Mouse (Mus musculus): Measurements from ENCODE around the gene Ucp3.

- no peak for TF ChIP-seq POLR2A (IDR thresholded peaks at IDR 0.05; ENCODE audit: borderline replicate concordance, low read depth, low read length)
- no peak for TF ChIP-seq CTCF (IDR thresholded peaks at IDR 0.05; ENCODE audit: low read depth, low read length)
Observed at GRCm38 (mm10) chr7:100465248-100465647, 7.5 kb upstream of the Ucp3 start.
